Mouse (Mus musculus): Measurements from ENCODE around the gene Edc3. TPM values are rescaled to one million over a fixed set of nuclear protein-coding genes. Genes with fewer than 3 reads are reported as not detected.

The Edc3 gene
- polyA plus RNA-seq, 1 experiment from 2014 or later, result 22.2 TPM

GRCm38 (mm10) chr9:57668277-57668676 is 40.1 kb upstream of the Edc3 start:
- no peaks in the 10 kb centered on the region for H3K27me3 ChIP-seq (replicated peaks; ENCODE audit: control insufficient read depth, insufficient read depth, low read length)
- no peak overlapping the region for H3K4me2 ChIP-seq
- no peak overlapping the region for H3K4me3 ChIP-seq (ENCODE audit: low read depth, low read length)
- no peak overlapping the region for H3K27ac ChIP-seq (ENCODE audit: low read depth, low read length)
- H3K9ac ChIP-seq (ENCODE audit: low read depth, low read length), result no peak overlapping the region
- WGBS, result 30% methylated on average over 1 of the region's 1 CpGs
- H3K9me3 ChIP-seq (ENCODE audit: control insufficient read depth, low read length), result no peaks in the 10 kb centered on the region
- DNase-seq (ENCODE audit: low spot score), result no peak
- H3K4me1 ChIP-seq (replicated peaks; ENCODE audit: control insufficient read depth, insufficient read depth, low read length), result no peaks in the 10 kb centered on the region; the same call in 1 of the 2 replicates
- no peak for ATAC-seq (replicated peaks; ENCODE audit: low FRiP score)
- H3K36me3 ChIP-seq (ENCODE audit: control insufficient read depth, insufficient read depth, low read length), result no peaks in the 10 kb centered on the region

GRCm38 (mm10) chr9:57669566-57669965 is 38.8 kb upstream of the Edc3 start:
- no peaks in the 10 kb centered on the region for H3K9me3 ChIP-seq (ENCODE audit: control insufficient read depth, low read length)
- H3K4me3 ChIP-seq (ENCODE audit: low read depth, low read length), result no peak overlapping the region
- no peaks in the 10 kb centered on the region for H3K27me3 ChIP-seq (replicated peaks; ENCODE audit: control insufficient read depth, insufficient read depth, low read length)
- ATAC-seq (replicated peaks; ENCODE audit: low FRiP score) (no peak), DNase-seq (ENCODE audit: low spot score) (no peak)
- no peaks in the 10 kb centered on the region for H3K36me3 ChIP-seq (ENCODE audit: control insufficient read depth, insufficient read depth, low read length)
- H3K9ac ChIP-seq (ENCODE audit: low read depth, low read length), result no peak overlapping the region
- WGBS, result 76% methylated on average over 3 of the region's 3 CpGs
- no peaks in the 10 kb centered on the region; the same call in 1 of the 2 replicates for H3K4me1 ChIP-seq (replicated peaks; ENCODE audit: control insufficient read depth, insufficient read depth, low read length)
- no peak overlapping the region for H3K4me2 ChIP-seq
- no peak overlapping the region for H3K27ac ChIP-seq (ENCODE audit: low read depth, low read length)

GRCm38 (mm10) chr9:57671037-57671436 is 37.3 kb upstream of the Edc3 start:
- WGBS, result 89% methylated on average over 4 of the region's 4 CpGs
- Histone ChIP-seq H3K4me3 (ENCODE audit: low read depth, low read length) (no peak overlapping the region), H3K9ac (ENCODE audit: low read depth, low read length) (no peak overlapping the region), H3K4me2 (no peak overlapping the region), H3K27ac (ENCODE audit: low read depth, low read length) (no peak overlapping the region), H3K4me1 (replicated peaks; ENCODE audit: control insufficient read depth, insufficient read depth, low read length) (no peaks in the 10 kb centered on the region; the same call in 1 of the 2 replicates), H3K9me3 (ENCODE audit: control insufficient read depth, low read length) (no peaks in the 10 kb centered on the region), H3K27me3 (replicated peaks; ENCODE audit: control insufficient read depth, insufficient read depth, low read length) (no peaks in the 10 kb centered on the region), H3K36me3 (ENCODE audit: control insufficient read depth, insufficient read depth, low read length) (no peaks in the 10 kb centered on the region)
- DNase-seq (ENCODE audit: low spot score) (no peak), ATAC-seq (replicated peaks; ENCODE audit: low FRiP score) (no peak)

- Histone ChIP-seq H3K27ac (ENCODE audit: low read depth, low read length) (no peak overlapping the region; the same call in 1 of the 2 replicates), H3K4me1 (replicated peaks; ENCODE audit: control insufficient read depth, insufficient read depth, low read length) (no peaks in the 10 kb centered on the region; the same call in 1 of the 2 replicates), H3K36me3 (ENCODE audit: control insufficient read depth, insufficient read depth, low read length) (no peaks in the 10 kb centered on the region), H3K4me2 (no peak overlapping the region), H3K9ac (ENCODE audit: low read depth, low read length) (no peak overlapping the region), H3K4me3 (ENCODE audit: low read depth, low read length) (no peak overlapping the region), H3K9me3 (ENCODE audit: control insufficient read depth, low read length) (no peaks in the 10 kb centered on the region), H3K27me3 (replicated peaks; ENCODE audit: control insufficient read depth, insufficient read depth, low read length) (no peaks in the 10 kb centered on the region)
- ATAC-seq (replicated peaks; ENCODE audit: low FRiP score) (no peak), DNase-seq (ENCODE audit: low spot score) (no peak)
- 69% methylated on average over 5 of the region's 5 CpGs for WGBS
Measured at GRCm38 (mm10) chr9:57671500-57671899, 36.8 kb upstream of the Edc3 start.

DNA sequence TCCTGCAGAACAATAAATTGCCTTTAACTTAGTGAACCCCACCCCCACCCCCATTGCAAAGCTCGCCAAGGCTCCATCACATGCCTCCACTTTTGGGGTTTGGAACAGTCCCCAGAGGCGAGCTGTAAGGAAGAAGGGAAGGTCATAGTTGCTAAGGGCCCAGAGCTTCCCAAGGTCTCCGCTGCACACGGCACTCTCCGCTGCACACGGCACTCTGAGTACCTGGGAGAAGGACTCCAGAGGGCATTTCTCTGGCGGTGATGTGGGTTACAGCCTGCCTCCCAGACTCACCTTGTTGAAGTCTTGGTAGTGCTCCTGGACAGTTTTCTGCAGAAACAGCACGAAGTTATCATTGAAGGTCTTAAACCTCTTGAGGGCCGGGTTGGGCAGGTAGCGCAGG is 26.9 kb upstream of the Edc3 start:
- no peak overlapping the region for H3K9ac ChIP-seq (ENCODE audit: low read depth, low read length)
- H3K4me2 ChIP-seq, result no peak overlapping the region
- no peak for ATAC-seq (replicated peaks; ENCODE audit: low FRiP score)
- DNase-seq (ENCODE audit: low spot score), result no peak
- WGBS, result 80% methylated on average over 10 of the region's 10 CpGs
- H3K27ac ChIP-seq (ENCODE audit: low read depth, low read length), result no peak overlapping the region
- H3K4me1 ChIP-seq (replicated peaks; ENCODE audit: control insufficient read depth, insufficient read depth, low read length), result no peaks in the 10 kb centered on the region
- no peaks in the 10 kb centered on the region for H3K9me3 ChIP-seq (ENCODE audit: control insufficient read depth, low read length)
- H3K27me3 ChIP-seq (replicated peaks; ENCODE audit: control insufficient read depth, insufficient read depth, low read length), result peaks cover 9% of the 10 kb centered on the region
- no peaks in the 10 kb centered on the region for H3K36me3 ChIP-seq (ENCODE audit: control insufficient read depth, insufficient read depth, low read length)
- no peak overlapping the region for H3K4me3 ChIP-seq (ENCODE audit: low read depth, low read length)

GRCm38 (mm10) chr9:57683520-57683919 is 24.8 kb upstream of the Edc3 start, which contains the start of gene Cyp1a2:
Cyp1a2 (minus strand) TSS chr9:57683703.
- H3K27me3 ChIP-seq (replicated peaks; ENCODE audit: control insufficient read depth, insufficient read depth, low read length), result peaks cover 9% of the 10 kb centered on the region
- H3K4me1 ChIP-seq (replicated peaks; ENCODE audit: control insufficient read depth, insufficient read depth, low read length), result no peaks in the 10 kb centered on the region
- H3K9me3 ChIP-seq (ENCODE audit: control insufficient read depth, low read length), result no peaks in the 10 kb centered on the region
- DNase-seq (ENCODE audit: low spot score) (no peak), ATAC-seq (replicated peaks; ENCODE audit: low FRiP score) (no peak)
- H3K27ac ChIP-seq (ENCODE audit: low read depth, low read length), result no peak within 1 kb of the TSS
- 73% methylated on average over 5 of the region's 5 CpGs for WGBS
- H3K9ac ChIP-seq (ENCODE audit: low read depth, low read length), result no peak within 1 kb of the TSS
- H3K4me2 ChIP-seq, result no peak within 1 kb of the TSS
- H3K36me3 ChIP-seq (ENCODE audit: control insufficient read depth, insufficient read depth, low read length), result no peaks in the 10 kb centered on the region
- H3K4me3 ChIP-seq (ENCODE audit: low read depth, low read length), result no peak within 1 kb of the TSS

DNA sequence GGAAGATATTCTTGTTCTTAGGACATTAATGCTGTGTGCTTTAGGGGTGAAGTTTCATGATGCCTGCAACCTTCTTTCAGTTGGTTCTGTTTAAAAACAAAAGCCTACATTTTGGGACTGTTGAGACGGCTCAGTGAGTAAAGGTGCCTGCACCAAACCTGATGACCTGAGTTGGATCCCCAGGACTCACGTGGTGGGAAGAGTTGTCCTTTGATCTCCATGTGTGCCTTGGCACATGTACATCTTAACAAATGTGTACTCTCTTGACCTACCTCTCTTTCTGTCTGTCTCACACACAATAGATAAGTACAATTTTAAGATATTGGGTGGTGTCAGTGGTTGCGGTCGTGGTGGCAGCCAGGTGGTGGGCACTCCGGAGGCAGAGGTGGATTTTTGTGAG is 22.3 kb upstream of the Edc3 start:
- no peaks in the 10 kb centered on the region for H3K4me1 ChIP-seq (replicated peaks; ENCODE audit: control insufficient read depth, insufficient read depth, low read length)
- ATAC-seq (replicated peaks; ENCODE audit: low FRiP score), result no peak
- 83% methylated on average over 5 of the region's 5 CpGs for WGBS
- H3K27ac ChIP-seq (ENCODE audit: low read depth, low read length), result no peak overlapping the region
- H3K4me3 ChIP-seq (ENCODE audit: low read depth, low read length), result no peak overlapping the region
- no peak overlapping the region for H3K4me2 ChIP-seq
- H3K36me3 ChIP-seq (ENCODE audit: control insufficient read depth, insufficient read depth, low read length), result no peaks in the 10 kb centered on the region
- no peaks in the 10 kb centered on the region for H3K9me3 ChIP-seq (ENCODE audit: control insufficient read depth, low read length)
- no peak overlapping the region for H3K9ac ChIP-seq (ENCODE audit: low read depth, low read length)
- H3K27me3 ChIP-seq (replicated peaks; ENCODE audit: control insufficient read depth, insufficient read depth, low read length), result peaks cover 6% of the 10 kb centered on the region
- no peak for DNase-seq (ENCODE audit: low spot score)

DNA sequence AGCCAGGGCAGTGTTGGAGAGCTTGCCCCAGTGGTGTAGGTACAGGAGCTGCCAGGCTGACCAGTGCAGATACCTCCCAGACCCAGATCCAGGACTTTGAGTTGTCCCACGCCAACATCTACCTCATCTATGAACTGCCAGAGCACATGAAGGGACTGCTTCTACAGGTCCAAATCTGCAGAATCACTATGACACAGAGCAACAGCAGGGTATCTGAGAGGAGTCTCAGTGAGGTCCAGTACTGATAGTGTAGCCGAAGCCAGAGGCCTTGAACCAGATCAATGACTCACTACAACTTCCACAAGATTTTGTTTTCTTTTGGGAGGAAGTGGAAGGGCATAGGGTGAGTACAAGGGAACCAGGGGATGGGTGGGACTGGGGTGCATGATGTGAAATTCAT is 20.6 kb upstream of the Edc3 start, which contains the start of gene Cyp1a1:
Gene Cyp1a1, plus strand, starts transcription at position 178 of the 400 bp plus-strand sequence.
- Histone ChIP-seq H3K9me3 (ENCODE audit: control insufficient read depth, low read length) (no peaks in the 10 kb centered on the region), H3K4me2 (no peak within 1 kb of the TSS), H3K9ac (ENCODE audit: low read depth, low read length) (no peak within 1 kb of the TSS), H3K4me3 (ENCODE audit: low read depth, low read length) (no peak within 1 kb of the TSS), H3K36me3 (ENCODE audit: control insufficient read depth, insufficient read depth, low read length) (no peaks in the 10 kb centered on the region), H3K27ac (ENCODE audit: low read depth, low read length) (no peak within 1 kb of the TSS), H3K27me3 (replicated peaks; ENCODE audit: control insufficient read depth, insufficient read depth, low read length) (no peaks in the 10 kb centered on the region), H3K4me1 (replicated peaks; ENCODE audit: control insufficient read depth, insufficient read depth, low read length) (no peaks in the 10 kb centered on the region)
- ATAC-seq (replicated peaks; ENCODE audit: low FRiP score), result no peak
- DNase-seq (ENCODE audit: low spot score), result no peak
- 78% methylated on average over 2 of the region's 2 CpGs for WGBS

DNA sequence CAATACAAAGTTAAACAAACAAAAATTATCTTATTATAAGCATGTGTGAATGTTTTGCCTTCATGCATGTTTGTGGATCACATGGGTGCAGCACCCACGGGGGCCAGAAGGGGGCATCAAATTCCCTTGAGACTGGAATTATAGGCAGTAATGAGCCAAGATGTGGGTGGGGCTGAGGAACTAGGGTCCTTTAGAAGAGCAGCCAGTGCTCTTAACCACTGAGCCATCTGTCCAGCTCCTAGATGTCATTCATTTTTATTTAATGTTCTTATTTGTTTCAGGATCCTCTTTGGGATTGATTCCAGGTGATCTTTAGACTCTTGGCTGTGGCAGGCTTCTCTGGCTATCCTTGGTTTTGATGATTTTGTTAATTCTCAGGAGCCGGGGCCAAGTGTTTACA is 20.2 kb upstream of the Edc3 start:
- Histone ChIP-seq H3K9me3 (ENCODE audit: control insufficient read depth, low read length) (no peaks in the 10 kb centered on the region), H3K4me3 (ENCODE audit: low read depth, low read length) (no peak overlapping the region), H3K9ac (ENCODE audit: low read depth, low read length) (no peak overlapping the region), H3K27me3 (replicated peaks; ENCODE audit: control insufficient read depth, insufficient read depth, low read length) (0 out of 2 replicates have a peak, but pooled peaks cover 3% of the 10 kb centered on the region), H3K36me3 (ENCODE audit: control insufficient read depth, insufficient read depth, low read length) (no peaks in the 10 kb centered on the region), H3K27ac (ENCODE audit: low read depth, low read length) (no peak overlapping the region), H3K4me1 (replicated peaks; ENCODE audit: control insufficient read depth, insufficient read depth, low read length) (no peaks in the 10 kb centered on the region), H3K4me2 (no peak overlapping the region)
- ATAC-seq (replicated peaks; ENCODE audit: low FRiP score), result no peak
- peak; percentile 47 for DNase-seq (ENCODE audit: low spot score)
- WGBS, result 49% methylated on average over 2 of the region's 2 CpGs

Data from liver, embryonic 11.5 days (tissue).